Mouse (Mus musculus) C2C12 (cell line): ENCODE measurements at regions not wholly inside any gene's neighbourhood (a gene's known extent, or its start where the extent isn't known, plus 50 kb on each side); places are given as distances from the start of the nearest gene placed in this dataset.

Source experiments
- CTCF ChIP-seq: IDR thresholded peaks from one replicate; pipeline ENCODE4 v1.5.1; 2011; ENCODE audit not compliant: control insufficient read depth, insufficient read depth, insufficient read length
- FOSL1 ChIP-seq: IDR thresholded peaks from one replicate; pipeline ENCODE4 v1.8.0; 2011; ENCODE audit warnings: mild to moderate bottlenecking, low read length; ENCODE audit not compliant: poor library complexity, insufficient read depth, severe bottlenecking
- MAX ChIP-seq: IDR thresholded peaks from one replicate; pipeline ENCODE4 v1.6.1; 2011; ENCODE audit warnings: mild to moderate bottlenecking, control low read depth
- MYOD1 ChIP-seq: IDR thresholded peaks from one replicate; pipeline ENCODE4 v1.6.1; 2011; ENCODE audit warnings: low read depth; ENCODE audit not compliant: control insufficient read depth, insufficient read length
- MYOG ChIP-seq: IDR thresholded peaks from one replicate; pipeline ENCODE4 v1.6.1; 2011; ENCODE audit not compliant: control insufficient read depth, insufficient read length; ENCODE audit errors: extremely low read depth
- USF1 ChIP-seq: IDR thresholded peaks from one replicate; pipeline ENCODE4 v1.6.1; 2011; ENCODE audit warnings: low read depth, mild to moderate bottlenecking, control low read depth, moderate library complexity

DNA sequence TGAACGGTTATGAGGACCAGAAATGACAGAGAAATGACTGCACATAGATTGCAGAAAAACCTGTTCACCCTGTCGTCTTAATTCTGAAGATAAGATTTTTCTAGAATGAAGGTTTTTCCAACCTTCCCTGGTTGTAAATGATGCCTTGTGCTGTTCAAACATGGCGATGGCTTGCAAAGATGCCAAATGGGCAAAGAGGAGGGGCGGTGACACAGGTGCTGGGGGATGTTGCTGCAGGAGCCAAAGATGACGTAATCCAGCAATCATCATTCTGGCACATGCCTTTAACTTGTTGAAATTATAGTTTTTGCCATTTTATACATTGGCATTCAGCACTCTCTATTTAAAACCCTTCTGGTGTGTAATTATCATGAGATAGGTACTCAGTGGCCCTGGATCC lies 263.8 kb downstream of the Gm9195 start:
- TF ChIP-seq CTCF = no peak
- TF ChIP-seq MAX = no peak
- TF ChIP-seq MYOD1 = no peak
- TF ChIP-seq MYOG = no peak
- no peak for TF ChIP-seq FOSL1
- TF ChIP-seq USF1 = no peak
